Mouse (Mus musculus): ENCODE data around the gene Ninj2.

The Ninj2 gene

DNA sequence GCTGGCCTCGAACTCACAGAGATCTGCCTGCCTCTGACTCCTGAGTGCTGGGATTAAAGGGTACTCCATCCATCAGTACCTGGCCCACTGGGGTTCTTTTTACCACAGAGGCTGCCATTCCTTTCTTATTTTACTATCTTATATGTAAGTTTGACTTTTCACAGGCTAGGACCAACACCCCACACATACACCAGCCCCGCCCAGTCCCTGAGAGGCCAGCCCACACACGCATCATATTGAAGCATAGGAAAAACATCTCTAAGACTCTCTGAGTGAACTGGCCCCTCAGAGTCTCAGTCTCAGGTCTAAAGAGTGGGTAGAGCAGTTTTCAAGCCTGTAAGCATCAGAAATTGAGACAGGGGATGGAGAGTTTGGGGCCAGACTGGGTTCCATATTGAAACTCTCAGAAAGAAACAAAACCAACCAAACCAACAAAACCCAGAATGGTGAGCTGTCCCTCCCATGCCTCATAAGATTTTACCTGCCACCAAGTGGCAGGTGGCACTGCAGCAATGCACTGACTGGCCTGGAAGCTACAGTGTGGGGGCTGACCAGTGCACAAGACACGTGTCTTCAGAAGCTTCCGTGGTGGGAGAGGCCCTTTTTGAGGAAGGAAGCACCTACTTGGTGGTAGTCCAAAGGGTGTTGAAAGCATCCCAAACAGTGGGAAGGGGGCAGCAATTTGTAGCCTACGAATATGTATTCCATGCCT, 86.0 kb downstream of the Ninj2 start:
- H3K4me1 ChIP-seq (replicated peaks; ENCODE audit: low read depth, low read length) = peaks cover 31% of the 10 kb centered on the region
- no peaks in the 10 kb centered on the region for H3K9me3 ChIP-seq (ENCODE audit: low read length)
- no peaks in the 10 kb centered on the region for H3K27me3 ChIP-seq (ENCODE audit: insufficient read depth, low read length)
- no peaks in the 10 kb centered on the region for H3K36me3 ChIP-seq (ENCODE audit: insufficient read depth, low read length)
- TF ChIP-seq CTCF (conservative IDR thresholded peaks at IDR 0.05; ENCODE audit: low read length) = no peak
- TF ChIP-seq POU5F1 (IDR thresholded peaks at IDR 0.05; ENCODE audit: borderline replicate concordance, low read length) = no peak
- no peak for TF ChIP-seq NANOG (IDR thresholded peaks at IDR 0.05; ENCODE audit: borderline replicate concordance, low read length)
- H3K4me3 ChIP-seq (replicated peaks; ENCODE audit: low read length) = no peak overlapping the region

GRCm38 (mm10) chr6:120179756-120180206, 86.6 kb downstream of the Ninj2 start:
- no peaks in the 10 kb centered on the region for H3K9me3 ChIP-seq (ENCODE audit: low read length)
- no peak for TF ChIP-seq CTCF (conservative IDR thresholded peaks at IDR 0.05; ENCODE audit: low read length)
- TF ChIP-seq NANOG (IDR thresholded peaks at IDR 0.05; ENCODE audit: borderline replicate concordance, low read length) = no peak
- no peak for TF ChIP-seq POU5F1 (IDR thresholded peaks at IDR 0.05; ENCODE audit: borderline replicate concordance, low read length)
- no peak overlapping the region for H3K4me3 ChIP-seq (replicated peaks; ENCODE audit: low read length)
- no peaks in the 10 kb centered on the region for H3K27me3 ChIP-seq (ENCODE audit: insufficient read depth, low read length)
- peaks cover 37% of the 10 kb centered on the region for H3K4me1 ChIP-seq (replicated peaks; ENCODE audit: low read depth, low read length)
- H3K36me3 ChIP-seq (ENCODE audit: insufficient read depth, low read length) = no peaks in the 10 kb centered on the region

DNA sequence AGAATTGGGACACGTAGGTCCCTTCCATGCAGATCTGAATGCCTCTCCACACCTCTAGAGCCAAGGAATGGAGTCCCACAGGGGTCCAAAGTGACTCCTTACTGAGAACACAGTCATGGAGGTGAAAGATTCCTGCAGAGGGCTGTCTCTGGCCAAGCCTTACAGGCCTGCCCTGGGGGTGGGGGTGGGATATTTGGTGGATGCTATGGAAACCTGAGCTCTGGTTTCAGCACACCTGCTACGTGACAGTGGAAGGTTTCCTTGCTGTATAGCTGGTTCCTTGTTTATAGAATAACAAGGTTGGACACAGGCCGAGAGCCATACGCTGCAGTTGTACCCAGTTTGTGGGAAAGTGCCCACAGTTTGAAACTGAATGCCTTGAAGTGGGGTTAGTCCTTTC, 87.3 kb downstream of the Ninj2 start:
- no peaks in the 10 kb centered on the region for H3K27me3 ChIP-seq (ENCODE audit: insufficient read depth, low read length)
- no peaks in the 10 kb centered on the region for H3K9me3 ChIP-seq (ENCODE audit: low read length)
- TF ChIP-seq CTCF (conservative IDR thresholded peaks at IDR 0.05; ENCODE audit: low read length) (no peak), POU5F1 (IDR thresholded peaks at IDR 0.05; ENCODE audit: borderline replicate concordance, low read length) (no peak), NANOG (IDR thresholded peaks at IDR 0.05; ENCODE audit: borderline replicate concordance, low read length) (no peak)
- peaks cover 43% of the 10 kb centered on the region for H3K4me1 ChIP-seq (replicated peaks; ENCODE audit: low read depth, low read length)
- H3K36me3 ChIP-seq (ENCODE audit: insufficient read depth, low read length) = no peaks in the 10 kb centered on the region
- no peak overlapping the region for H3K4me3 ChIP-seq (replicated peaks; ENCODE audit: low read length)

- TF ChIP-seq CTCF (conservative IDR thresholded peaks at IDR 0.05; ENCODE audit: low read length) (no peak), POU5F1 (IDR thresholded peaks at IDR 0.05; ENCODE audit: borderline replicate concordance, low read length) (no peak), NANOG (IDR thresholded peaks at IDR 0.05; ENCODE audit: borderline replicate concordance, low read length) (no peak)
- no peak overlapping the region for H3K4me3 ChIP-seq (replicated peaks; ENCODE audit: low read length)
- no peaks in the 10 kb centered on the region for H3K9me3 ChIP-seq (ENCODE audit: low read length)
- H3K36me3 ChIP-seq (ENCODE audit: insufficient read depth, low read length) = no peaks in the 10 kb centered on the region
- H3K27me3 ChIP-seq (ENCODE audit: insufficient read depth, low read length) = no peaks in the 10 kb centered on the region
- H3K4me1 ChIP-seq (replicated peaks; ENCODE audit: low read depth, low read length) = peaks cover 57% of the 10 kb centered on the region
These were observed 89.0 kb downstream of the Ninj2 start for GRCm38 (mm10) chr6:120182160-120182559.

DNA sequence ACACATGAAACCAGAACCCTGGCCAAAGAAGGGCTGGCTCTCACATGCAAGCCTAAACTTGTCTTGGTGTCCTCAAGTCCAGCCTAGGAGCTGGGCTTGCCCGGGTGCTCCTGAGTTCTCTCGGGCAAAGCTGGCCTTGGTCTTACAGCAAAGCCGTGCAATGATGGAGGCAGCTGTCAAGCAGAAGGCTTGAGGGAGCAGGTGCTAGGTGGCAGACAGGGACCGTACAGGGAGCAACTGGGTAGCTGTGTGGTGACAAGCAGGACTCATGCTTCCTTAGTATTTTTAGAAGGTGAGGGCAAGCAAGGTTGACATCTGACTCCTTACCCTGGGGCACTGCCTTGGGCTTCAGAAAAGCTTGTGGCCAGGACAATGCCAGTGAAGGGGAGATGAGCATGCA, 90.6 kb downstream of the Ninj2 start:
- H3K4me3 ChIP-seq (replicated peaks; ENCODE audit: low read length) = no peak overlapping the region
- H3K4me1 ChIP-seq (replicated peaks; ENCODE audit: low read depth, low read length) = peaks cover 65% of the 10 kb centered on the region
- H3K9me3 ChIP-seq (ENCODE audit: low read length) = no peaks in the 10 kb centered on the region
- TF ChIP-seq CTCF (conservative IDR thresholded peaks at IDR 0.05; ENCODE audit: low read length) (no peak), NANOG (IDR thresholded peaks at IDR 0.05; ENCODE audit: borderline replicate concordance, low read length) (no peak), POU5F1 (IDR thresholded peaks at IDR 0.05; ENCODE audit: borderline replicate concordance, low read length) (no peak)
- no peaks in the 10 kb centered on the region for H3K27me3 ChIP-seq (ENCODE audit: insufficient read depth, low read length)
- H3K36me3 ChIP-seq (ENCODE audit: insufficient read depth, low read length) = no peaks in the 10 kb centered on the region

DNA sequence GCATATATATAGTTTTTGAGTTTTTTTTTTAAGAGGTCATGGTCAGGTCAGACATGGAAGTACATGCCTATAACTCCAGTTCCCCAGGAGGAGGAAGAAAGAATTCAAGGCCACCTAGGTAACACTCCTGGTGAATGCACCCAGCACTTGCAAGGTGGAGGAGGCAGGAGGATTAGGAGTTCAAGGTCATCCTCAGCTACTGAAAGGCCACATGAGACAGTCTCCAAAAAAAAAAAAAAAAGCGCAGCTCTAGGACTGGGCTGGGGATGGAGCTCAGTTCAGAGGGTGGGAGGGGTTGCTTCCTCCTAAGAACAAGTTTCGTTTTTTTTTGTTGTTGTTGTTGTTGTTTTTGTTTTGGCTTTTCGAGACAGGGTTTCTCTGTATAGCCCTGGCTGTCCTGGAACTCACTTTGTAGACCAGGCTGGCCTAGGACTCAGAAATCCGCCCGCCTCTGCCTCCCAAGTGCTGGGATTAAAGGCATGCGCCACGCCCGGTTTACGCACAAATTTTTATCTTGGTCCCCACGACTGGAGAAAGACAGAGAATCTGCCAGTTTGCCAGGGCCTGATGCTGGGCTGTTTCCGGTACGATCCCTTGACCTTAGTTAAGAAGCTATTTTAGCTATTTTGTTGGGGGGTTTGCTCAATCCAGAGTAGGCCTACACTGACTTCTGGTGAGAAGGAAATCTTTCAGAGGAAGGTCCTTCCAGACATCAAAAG, 92.0 kb downstream of the Ninj2 start:
- TF ChIP-seq POU5F1 (IDR thresholded peaks at IDR 0.05; ENCODE audit: borderline replicate concordance, low read length) = no peak
- TF ChIP-seq CTCF (conservative IDR thresholded peaks at IDR 0.05; ENCODE audit: low read length) = no peak
- TF ChIP-seq NANOG (IDR thresholded peaks at IDR 0.05; ENCODE audit: borderline replicate concordance, low read length) = no peak
- Histone ChIP-seq H3K4me3 (replicated peaks; ENCODE audit: low read length) (peak overlapping the region; percentile 67), H3K36me3 (ENCODE audit: insufficient read depth, low read length) (no peaks in the 10 kb centered on the region), H3K27me3 (ENCODE audit: insufficient read depth, low read length) (no peaks in the 10 kb centered on the region), H3K4me1 (replicated peaks; ENCODE audit: low read depth, low read length) (peaks cover 77% of the 10 kb centered on the region), H3K9me3 (ENCODE audit: low read length) (no peaks in the 10 kb centered on the region)

- Histone ChIP-seq H3K36me3 (ENCODE audit: insufficient read depth, low read length) (no peaks in the 10 kb centered on the region), H3K4me1 (replicated peaks; ENCODE audit: low read depth, low read length) (peaks cover 77% of the 10 kb centered on the region), H3K9me3 (ENCODE audit: low read length) (no peaks in the 10 kb centered on the region), H3K4me3 (replicated peaks; ENCODE audit: low read length) (peak overlapping the region; percentile 67), H3K27me3 (ENCODE audit: insufficient read depth, low read length) (no peaks in the 10 kb centered on the region)
- TF ChIP-seq POU5F1 (IDR thresholded peaks at IDR 0.05; ENCODE audit: borderline replicate concordance, low read length) = no peak
- TF ChIP-seq NANOG (IDR thresholded peaks at IDR 0.05; ENCODE audit: borderline replicate concordance, low read length) = no peak
- TF ChIP-seq CTCF (conservative IDR thresholded peaks at IDR 0.05; ENCODE audit: low read length) = no peak
These were observed 92.6 kb downstream of the Ninj2 start for GRCm38 (mm10) chr6:120185756-120186155.

GRCm38 (mm10) chr6:120186594-120186993, 93.4 kb downstream of the Ninj2 start:
- H3K9me3 ChIP-seq (ENCODE audit: low read length) = no peaks in the 10 kb centered on the region
- H3K4me1 ChIP-seq (replicated peaks; ENCODE audit: low read depth, low read length) = peaks cover 80% of the 10 kb centered on the region
- no peaks in the 10 kb centered on the region for H3K27me3 ChIP-seq (ENCODE audit: insufficient read depth, low read length)
- peak overlapping the region; percentile 67 for H3K4me3 ChIP-seq (replicated peaks; ENCODE audit: low read length)
- no peaks in the 10 kb centered on the region for H3K36me3 ChIP-seq (ENCODE audit: insufficient read depth, low read length)
- TF ChIP-seq POU5F1 (IDR thresholded peaks at IDR 0.05; ENCODE audit: borderline replicate concordance, low read length) (no peak), NANOG (IDR thresholded peaks at IDR 0.05; ENCODE audit: borderline replicate concordance, low read length) (no peak), CTCF (conservative IDR thresholded peaks at IDR 0.05; ENCODE audit: low read length) (no peak)

All from E14TG2a.4 (cell line).